Mouse (Mus musculus) gastrocnemius, postnatal 10 days (tissue): Measurements from ENCODE around the gene Nfkbia. TPM values are rescaled to one million over a fixed set of nuclear protein-coding genes. Genes with fewer than 3 reads are reported as not detected.

Experiments used
- DNase-seq: peaks from one replicate; pipeline ENCODE4 v3.0.0; 2021; ENCODE audit warnings: mixed read lengths
- total RNA-seq, 2 experiments: library from RNA; stranded (reverse); gene quantifications; 2 replicates each; pipeline ENCODE4 v1.2.3; 2021

Gene Nfkbia
- total RNA-seq, 2 experiments from 2014 or later, result 24.8 to 38.1 TPM

- DNase-seq, result no peak
Measured at GRCm38 (mm10) chr12:55466088-55466701, 26.3 kb downstream of the Nfkbia start.

- DNase-seq, result no peak
Measured at GRCm38 (mm10) chr12:55465401-55465983, 27.0 kb downstream of the Nfkbia start.

- DNase-seq, result no peak
Measured at GRCm38 (mm10) chr12:55464846-55465361, 27.5 kb downstream of the Nfkbia start.

GRCm38 (mm10) chr12:55463992-55464845 lies 28.2 kb downstream of the Nfkbia start:
- peak; percentile 63 for DNase-seq

- no peak for DNase-seq
Measured at GRCm38 (mm10) chr12:55463087-55463486, 29.4 kb downstream of the Nfkbia start.

- DNase-seq, result no peak
Measured at GRCm38 (mm10) chr12:55462456-55462855, 30.0 kb downstream of the Nfkbia start.

GRCm38 (mm10) chr12:55461767-55462166 lies 30.7 kb downstream of the Nfkbia start:
- DNase-seq, result no peak

GRCm38 (mm10) chr12:55460900-55461299 lies 31.5 kb downstream of the Nfkbia start:
- no peak for DNase-seq

GRCm38 (mm10) chr12:55459739-55460138 lies 32.7 kb downstream of the Nfkbia start:
- no peak for DNase-seq

- no peak for DNase-seq
Measured at GRCm38 (mm10) chr12:55456893-55457292, 35.6 kb downstream of the Nfkbia start.

- no peak for DNase-seq
Measured at GRCm38 (mm10) chr12:55456136-55456535, 36.3 kb downstream of the Nfkbia start.

- DNase-seq, result no peak
Measured at GRCm38 (mm10) chr12:55455206-55455605, 37.2 kb downstream of the Nfkbia start.

- no peak for DNase-seq
Measured at GRCm38 (mm10) chr12:55453924-55454323, 38.5 kb downstream of the Nfkbia start.

- DNase-seq, result no peak
Measured at GRCm38 (mm10) chr12:55452839-55453238, 39.6 kb downstream of the Nfkbia start.

- DNase-seq, result no peak
Measured at GRCm38 (mm10) chr12:55450421-55450820, 42.0 kb downstream of the Nfkbia start.

- no peak for DNase-seq
Measured at GRCm38 (mm10) chr12:55449048-55449447, 43.4 kb downstream of the Nfkbia start.

- no peak for DNase-seq
Measured at GRCm38 (mm10) chr12:55448457-55448856, 44.0 kb downstream of the Nfkbia start.

- DNase-seq, result no peak
Measured at GRCm38 (mm10) chr12:55447396-55447760, 45.1 kb downstream of the Nfkbia start.

- peak; percentile 68 for DNase-seq
Measured at GRCm38 (mm10) chr12:55446746-55447395, 45.6 kb downstream of the Nfkbia start.

GRCm38 (mm10) chr12:55446366-55446745 lies 46.1 kb downstream of the Nfkbia start:
- DNase-seq, result no peak

- no peak for DNase-seq
Measured at GRCm38 (mm10) chr12:55445583-55445982, 46.9 kb downstream of the Nfkbia start.

GRCm38 (mm10) chr12:55444031-55444451 lies 48.4 kb downstream of the Nfkbia start:
- no peak for DNase-seq
